Mouse (Mus musculus) heart, postnatal 0 days (tissue): ENCODE measurements around the gene Phc2.

ENCODE experiments used
- CTCF ChIP-seq: IDR thresholded peaks from 2 replicates; pipeline ENCODE4 v1.5.1; 2016; ENCODE audit warnings: antibody characterized with exemption, control low read depth, low read depth
- EP300 ChIP-seq: IDR thresholded peaks from 2 replicates; pipeline ENCODE4 v1.6.1; 2016; ENCODE audit warnings: antibody characterized with exemption, low read depth

GRCm38 (mm10) chr4:128748309-128748708 is 93.8 kb downstream of the Phc2 start:
- TF ChIP-seq CTCF = no peak
- TF ChIP-seq EP300 = no peak
